Mouse (Mus musculus) cerebellum, adult 9-10 months (tissue): ENCODE measurements around the gene Npy4r.

Experiments
- DNase-seq: peaks from one replicate; pipeline ENCODE4 v3.0.0; 2022

The Npy4r gene

DNA sequence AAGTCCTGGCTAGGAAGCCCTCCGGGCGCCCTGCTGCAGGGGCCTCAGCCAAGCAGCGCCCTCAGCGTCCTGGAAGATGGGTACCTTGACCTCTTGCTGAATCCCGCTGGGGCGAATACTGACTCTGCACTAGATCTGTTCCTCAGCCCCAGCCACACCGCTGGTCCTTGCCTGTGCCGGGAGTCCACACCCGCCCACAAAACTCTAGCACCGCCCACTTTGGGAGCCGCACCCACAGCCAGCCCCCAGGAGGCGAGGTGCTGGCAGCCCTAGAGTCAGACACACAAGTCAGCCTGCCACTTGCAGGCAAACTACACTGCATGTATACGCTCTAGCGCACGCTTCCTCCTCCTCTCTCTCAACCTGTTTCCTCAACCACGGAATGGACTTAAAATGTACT is at the start of gene Npy4r:
Gene Npy4r, minus strand, starts transcription at position 148 of the 400 bp plus-strand sequence.
- no peak for DNase-seq

GRCm38 (mm10) chr14:34201231-34202035 is 49.1 kb upstream of the Npy4r start, which contains the start of gene Gprin2:
Gene Gprin2 (minus strand): TSS chr14:34201653.
- peak; percentile 61 for DNase-seq

GRCm38 (mm10) chr14:34200738-34201230 is 48.5 kb upstream of the Npy4r start:
- DNase-seq: peak; percentile 65

- DNase-seq: no peak
Observed at GRCm38 (mm10) chr14:34196706-34197105, 44.4 kb upstream of the Npy4r start.

GRCm38 (mm10) chr14:34195466-34195865 is 43.2 kb upstream of the Npy4r start:
- DNase-seq: no peak

GRCm38 (mm10) chr14:34193879-34194278 is 41.6 kb upstream of the Npy4r start:
- DNase-seq: no peak

GRCm38 (mm10) chr14:34190361-34190760 is 38.1 kb upstream of the Npy4r start:
- DNase-seq: no peak

GRCm38 (mm10) chr14:34188629-34189028 is 36.3 kb upstream of the Npy4r start:
- no peak for DNase-seq

DNA sequence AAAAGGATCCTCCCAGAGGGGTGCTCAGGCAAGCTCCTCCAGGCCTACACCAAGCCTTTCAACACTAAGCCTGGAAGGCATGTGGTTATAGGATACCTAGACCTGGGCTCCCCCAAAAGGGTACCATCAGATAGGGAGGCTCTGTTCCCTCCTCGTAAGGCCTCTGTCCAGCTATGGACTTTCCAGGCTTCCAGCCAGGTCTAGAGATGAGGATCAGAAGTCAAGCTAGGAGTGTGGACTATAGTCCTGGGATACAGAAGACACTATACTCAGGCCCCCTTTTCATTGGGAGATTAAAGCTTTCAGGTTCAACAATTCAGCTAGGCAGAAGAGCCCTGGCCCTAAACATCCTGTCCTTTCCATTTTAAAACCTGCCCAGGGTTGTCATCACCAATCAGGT is 30.8 kb upstream of the Npy4r start:
- no peak for DNase-seq

- DNase-seq: no peak
Observed at GRCm38 (mm10) chr14:34179351-34179750, 27.1 kb upstream of the Npy4r start.

- no peak for DNase-seq
Observed at GRCm38 (mm10) chr14:34171107-34171506, 18.8 kb upstream of the Npy4r start.

DNA sequence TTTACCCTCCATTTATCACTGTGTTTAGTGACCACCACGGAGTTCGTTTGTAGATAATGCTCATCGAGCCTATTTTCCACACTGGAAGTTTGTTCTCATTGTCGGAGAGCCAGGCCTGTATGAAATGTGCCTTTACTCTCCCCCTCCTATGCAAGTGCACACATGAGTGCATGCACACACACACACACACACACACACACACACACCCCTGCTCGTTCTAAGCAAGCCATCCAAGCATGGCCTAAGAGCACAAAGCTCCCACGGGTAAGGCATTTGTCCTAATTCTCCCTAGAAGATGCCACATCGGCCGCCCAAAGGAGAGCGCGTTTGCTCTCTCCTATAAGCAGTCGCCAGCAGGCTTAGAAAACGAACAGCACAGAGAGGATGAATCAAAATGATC is 3.5 kb upstream of the Npy4r start:
- DNase-seq: no peak

- DNase-seq: peak; percentile 34
Observed at GRCm38 (mm10) chr14:34154601-34155337, 2.5 kb upstream of the Npy4r start.

DNA sequence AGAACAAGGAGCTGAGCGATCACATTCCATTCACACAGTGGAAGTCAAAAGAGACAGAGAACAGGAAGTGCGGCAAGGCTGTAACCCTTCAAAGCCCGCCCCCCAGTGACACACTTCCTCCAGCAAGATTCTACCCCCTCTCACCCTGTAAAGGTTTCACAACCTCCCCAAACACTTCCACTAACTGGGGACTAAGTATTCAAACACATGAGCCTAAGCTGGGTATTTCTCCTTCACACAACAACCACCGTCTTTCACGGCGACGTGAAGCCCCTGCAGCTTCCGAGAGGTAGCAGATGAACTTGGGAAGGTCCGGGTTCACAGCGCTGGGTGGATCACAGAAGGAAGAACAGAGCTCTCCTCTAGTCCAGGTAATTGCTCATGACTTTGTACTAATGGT is 9.4 kb downstream of the Npy4r start:
- DNase-seq: no peak

- DNase-seq: no peak
Observed at GRCm38 (mm10) chr14:34142316-34142715, 10.0 kb downstream of the Npy4r start.

GRCm38 (mm10) chr14:34139671-34140664 is 12.3 kb downstream of the Npy4r start:
- DNase-seq: no peak

DNA sequence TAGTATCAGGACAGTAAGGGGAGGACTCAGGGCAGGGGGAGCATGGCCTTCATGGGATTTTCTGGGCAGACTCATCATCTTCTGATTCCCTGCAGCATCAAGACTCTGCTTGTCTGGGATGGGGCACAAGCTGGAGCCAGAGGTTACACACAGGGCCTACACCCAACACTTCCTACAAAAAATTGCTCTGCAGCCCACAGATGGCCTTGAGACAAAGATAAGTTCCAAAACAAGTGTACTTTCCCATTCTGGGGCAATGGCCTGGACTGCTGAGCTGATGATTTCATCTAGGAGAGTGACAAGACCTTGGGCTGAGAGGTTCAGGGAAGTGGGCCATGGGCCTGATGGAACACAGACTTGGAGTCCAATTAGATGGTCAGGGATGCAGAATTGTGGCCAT is 16.9 kb downstream of the Npy4r start:
- DNase-seq: no peak

DNA sequence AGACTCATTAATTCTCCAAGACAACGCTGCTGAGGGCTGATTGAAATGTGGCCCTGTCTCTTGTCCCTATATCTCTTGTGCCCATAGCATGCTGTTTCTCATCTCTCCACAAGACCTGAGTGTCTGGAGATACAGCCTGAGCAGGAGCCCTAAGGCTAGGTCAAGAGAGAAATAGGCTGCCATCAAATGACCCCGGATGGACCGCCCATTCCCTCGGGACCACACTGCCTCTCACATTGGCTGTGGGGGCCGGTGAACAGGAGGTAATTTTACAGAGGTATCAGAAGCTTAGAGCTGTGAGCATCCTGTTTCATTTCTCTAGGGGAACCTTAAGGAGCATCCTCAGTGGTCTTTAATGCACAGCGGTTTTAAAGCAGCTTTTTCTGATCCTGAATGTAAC is 21.1 kb downstream of the Npy4r start:
- DNase-seq: no peak

DNA sequence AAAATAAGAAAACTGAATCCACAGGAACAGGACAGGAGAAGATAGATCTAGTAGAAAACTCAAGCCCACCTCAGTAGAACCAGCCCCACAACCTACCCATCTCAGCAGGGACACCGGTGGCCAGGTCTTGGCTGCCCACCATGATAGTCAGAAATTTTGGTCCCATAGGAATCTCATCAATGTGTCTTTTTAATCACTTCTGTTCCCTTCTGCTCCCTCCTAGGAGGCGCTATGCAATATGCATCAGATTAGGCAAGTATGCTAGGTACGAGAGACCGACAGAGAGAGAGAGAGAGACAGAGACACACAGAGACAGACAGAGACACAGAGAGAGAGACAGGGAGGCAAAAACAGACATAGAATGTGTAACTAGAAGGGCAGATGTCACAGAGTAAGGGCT is 30.6 kb downstream of the Npy4r start:
- DNase-seq: no peak

DNA sequence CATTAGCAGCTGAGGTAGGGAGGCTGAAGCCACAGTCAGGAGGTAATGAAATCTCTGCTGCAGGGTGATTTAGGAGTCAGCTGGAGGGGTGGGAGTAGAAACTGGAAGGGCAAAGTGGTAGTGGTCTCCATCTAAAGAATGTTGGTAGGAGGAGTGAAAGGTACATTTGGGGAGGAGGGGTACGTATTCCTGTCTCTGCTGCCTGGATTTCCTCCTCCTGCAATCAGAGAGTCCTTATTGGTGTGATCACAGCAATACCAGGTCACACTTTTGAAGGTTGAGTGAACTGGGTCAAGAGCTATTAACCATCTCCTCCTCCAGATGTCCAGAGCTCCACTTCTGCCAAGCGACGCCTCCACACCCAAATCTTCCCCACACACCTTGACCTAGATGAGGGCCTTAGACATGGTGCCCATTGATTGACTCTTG is 31.4 kb downstream of the Npy4r start:
- no peak for DNase-seq

GRCm38 (mm10) chr14:34120016-34120910 is 32.0 kb downstream of the Npy4r start:
- no peak for DNase-seq
